Mouse (Mus musculus) brain, embryonic 14.5 days (tissue): ENCODE measurements at regions not wholly inside any gene's neighbourhood (a gene's known extent, or its start where the extent isn't known, plus 50 kb on each side); places are given as distances from the start of the nearest gene placed in this dataset.

Experiments used
- CTCF ChIP-seq: fragments of 200-500 bp; IDR thresholded peaks from 2 replicates; pipeline ENCODE4 v1.5.1; 2012; ENCODE audit warnings: inconsistent platforms, mild to moderate bottlenecking, moderate library complexity, borderline replicate concordance; ENCODE audit not compliant: insufficient read depth, insufficient read length; ENCODE audit errors: extremely low read depth
- POLR2A ChIP-seq: fragments of 200-500 bp; IDR thresholded peaks from 2 replicates; pipeline ENCODE4 v1.6.1; 2012; ENCODE audit warnings: mild to moderate bottlenecking, inconsistent platforms, borderline replicate concordance; ENCODE audit not compliant: poor library complexity, insufficient read depth, insufficient read length, severe bottlenecking; ENCODE audit errors: extremely low read depth

GRCm38 (mm10) chr13:51962191-51962611 lies 115.7 kb downstream of the Gadd45g start:
- TF ChIP-seq POLR2A (no peak), CTCF (no peak)
